Mouse (Mus musculus) midbrain, embryonic 12.5 days (tissue): ENCODE data around the gene Zc3h18. TPM values are rescaled to one million over a fixed set of nuclear protein-coding genes. Genes with fewer than 3 reads are reported as not detected.

Source experiments
- ATAC-seq: fragments of 200-750 bp; cut with Nextera tagmentation; 2 replicates; pipeline ENCODE4 v1.8.0; 2017; ENCODE audit warnings: low read depth, moderate TSS enrichment, moderate library complexity; ENCODE audit not compliant: low FRiP score
- H3K27ac ChIP-seq: fragments of 300-500 bp; sonication (generic); replicated peaks from 2 replicates; pipeline ENCODE4 v1.5.1; 2016; ENCODE audit warnings: mild to moderate bottlenecking
- H3K27me3 ChIP-seq: fragments of 300-500 bp; sonication (generic); 2 replicates; pipeline ENCODE4 v1.6.1; 2016; ENCODE audit warnings: mild to moderate bottlenecking
- H3K36me3 ChIP-seq: fragments of 300-500 bp; sonication (generic); 2 replicates; pipeline ENCODE4 v1.6.1; 2016
- H3K4me1 ChIP-seq: fragments of 300-500 bp; sonication (generic); 2 replicates; pipeline ENCODE4 v1.6.1; 2016
- H3K4me2 ChIP-seq: fragments of 300-500 bp; sonication (generic); replicated peaks from 2 replicates; pipeline ENCODE4 v1.6.1; 2016; ENCODE audit warnings: mild to moderate bottlenecking, moderate library complexity
- H3K4me3 ChIP-seq: fragments of 300-500 bp; sonication (generic); 2 replicates; pipeline ENCODE4 v1.5.1; 2016; ENCODE audit warnings: mild to moderate bottlenecking
- H3K9ac ChIP-seq: fragments of 300-500 bp; sonication (generic); replicated peaks from 2 replicates; pipeline ENCODE4 v1.6.1; 2016; ENCODE audit warnings: mild to moderate bottlenecking, moderate library complexity
- H3K9me3 ChIP-seq: fragments of 300-500 bp; sonication (generic); 2 replicates; pipeline ENCODE4 v1.6.1; 2016; ENCODE audit warnings: mild to moderate bottlenecking
- WGBS: fragments of 180-500 bp; shearing (Covaris S2); methylation state at CpG from one replicate; pipeline ENCODE4 v1.1.7; 2016; 5-methylcytosine and 5-hydroxymethylcytosine counted together
- polyA plus RNA-seq: library from polyadenylated mRNA; unstranded; fragments of >200 nt; fragmentation: Nextera tagmentation; extraction: Ambion mirVana; gene quantifications from 2 replicates; pipeline ENCODE4 v1.2.1, GENCODE M21; 2016

Zc3h18 gene
- polyA plus RNA-seq, 1 experiment from 2014 or later = 68.3 TPM

DNA sequence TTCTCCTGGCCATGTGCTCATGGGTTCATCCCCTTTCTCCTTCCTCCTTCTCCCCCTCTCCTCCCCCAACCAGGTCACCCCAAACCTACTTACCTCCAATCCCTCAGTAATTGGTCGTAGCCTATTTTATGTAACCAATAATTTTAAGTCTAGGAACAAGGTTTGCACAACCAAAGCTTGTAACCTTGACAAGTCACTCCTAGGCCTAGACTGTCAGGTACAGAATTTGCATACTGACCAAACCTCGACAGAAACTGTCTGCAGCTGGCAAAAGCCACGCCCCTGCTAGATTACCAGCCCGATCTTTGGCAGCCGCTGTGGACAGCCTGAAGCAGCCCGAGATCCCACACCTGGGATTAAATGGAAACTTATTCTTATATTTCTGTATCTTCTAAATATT lies 4.7 kb upstream of the Zc3h18 start:
- H3K4me2 ChIP-seq = no peak overlapping the region
- no peak overlapping the region for H3K4me3 ChIP-seq
- 83% methylated on average over 6 of the region's 6 CpGs for WGBS
- peaks cover 17% of the 10 kb centered on the region for H3K27me3 ChIP-seq
- no peaks in the 10 kb centered on the region for H3K36me3 ChIP-seq
- H3K9me3 ChIP-seq = no peaks in the 10 kb centered on the region
- no peak overlapping the region for H3K27ac ChIP-seq
- H3K9ac ChIP-seq = no peak overlapping the region
- no peak for ATAC-seq
- peaks cover 7% of the 10 kb centered on the region; the same call in 1 of the 2 replicates for H3K4me1 ChIP-seq

DNA sequence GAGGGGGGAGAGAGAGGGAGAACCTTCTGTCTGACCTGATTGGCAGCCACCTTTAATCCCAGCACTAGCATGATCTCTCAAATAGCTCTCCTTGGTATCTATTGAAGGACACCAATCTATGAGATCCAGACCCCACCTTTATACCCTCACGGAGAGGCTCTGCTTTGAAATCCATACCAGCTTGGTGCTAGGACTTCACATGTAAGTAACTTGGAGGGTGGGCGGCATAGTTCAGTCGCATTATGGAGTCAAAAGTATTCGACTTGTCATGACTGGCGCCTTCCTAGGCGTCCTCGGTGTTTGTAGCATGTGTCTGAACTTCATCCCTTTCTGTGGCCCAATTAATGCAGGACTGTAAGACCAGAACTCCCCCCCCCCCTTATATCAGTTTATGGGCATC lies 1.1 kb upstream of the Zc3h18 start:
- Histone ChIP-seq H3K4me1 (peaks cover 23% of the 10 kb centered on the region), H3K4me3 (no peak overlapping the region), H3K36me3 (peaks cover 14% of the 10 kb centered on the region), H3K27ac (no peak overlapping the region), H3K27me3 (no peaks in the 10 kb centered on the region), H3K9ac (no peak overlapping the region), H3K4me2 (no peak overlapping the region), H3K9me3 (no peaks in the 10 kb centered on the region)
- 93% methylated on average over 7 of the region's 7 CpGs for WGBS
- ATAC-seq = no peak

DNA sequence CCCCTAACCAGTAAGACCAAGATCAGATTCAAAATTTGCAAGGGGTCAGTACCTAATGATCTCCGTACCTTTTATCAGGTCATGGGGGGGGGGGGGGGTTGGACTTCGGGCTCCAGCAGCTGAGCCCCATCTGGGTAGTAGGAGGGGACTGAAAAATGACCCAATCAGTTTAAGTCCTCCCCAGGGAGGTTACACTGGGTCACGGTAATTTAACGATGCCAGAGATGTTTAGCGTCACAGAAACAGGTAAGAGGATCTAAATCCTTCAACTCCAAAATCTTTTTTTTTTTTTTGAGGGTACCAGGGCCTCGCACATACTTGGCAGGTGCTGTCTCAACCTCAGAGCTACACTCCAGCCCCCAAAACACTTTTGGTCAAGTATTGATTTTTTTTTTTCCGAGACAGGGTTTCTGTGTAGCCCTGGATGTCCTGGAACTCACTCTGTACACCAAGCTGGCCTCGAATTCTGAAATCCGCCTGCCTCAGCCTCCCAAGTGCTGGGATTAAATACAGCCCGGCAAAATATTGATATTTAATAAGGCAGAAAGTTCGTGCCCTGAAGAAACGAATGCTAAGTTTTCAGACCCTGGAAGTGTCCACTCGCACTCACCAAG lies 551 bp upstream of the Zc3h18 start:
- Histone ChIP-seq H3K9ac (no peak overlapping the region; the same call in 1 of the 2 replicates), H3K27ac (0 out of 2 replicates have a peak overlapping the region, but pooled peaks have one; percentile 35), H3K36me3 (peaks cover 19% of the 10 kb centered on the region), H3K4me2 (peak overlapping the region; percentile 93), H3K4me3 (peak overlapping the region; percentile 95), H3K4me1 (peaks cover 25% of the 10 kb centered on the region), H3K9me3 (no peaks in the 10 kb centered on the region), H3K27me3 (no peaks in the 10 kb centered on the region)
- 33% methylated on average over 13 of the region's 13 CpGs for WGBS
- ATAC-seq = peak; percentile 50; the same call in 1 of the 2 replicates

DNA sequence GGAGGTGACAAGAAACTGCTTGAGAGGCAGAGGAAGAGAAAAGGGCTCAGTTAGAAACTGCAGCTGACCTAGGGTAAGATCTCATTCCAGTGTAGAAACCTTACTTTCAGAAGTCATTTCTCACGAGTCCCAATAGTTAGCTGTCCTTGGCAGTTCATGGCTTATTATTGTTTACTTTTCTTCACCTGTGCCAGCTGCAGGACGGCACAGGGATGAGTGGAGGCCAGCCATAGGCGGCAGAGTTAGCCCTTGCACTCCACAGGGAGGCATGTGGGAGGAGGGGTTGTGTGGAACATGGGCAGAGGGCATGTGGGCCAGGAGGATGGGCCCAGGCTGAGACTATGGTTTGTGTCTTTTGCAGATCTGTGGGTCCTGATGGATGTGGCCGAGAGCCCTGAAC lies 6.6 kb downstream of the Zc3h18 start:
- H3K4me1 ChIP-seq = peaks cover 9% of the 10 kb centered on the region
- H3K4me2 ChIP-seq = no peak overlapping the region
- H3K9ac ChIP-seq = no peak overlapping the region
- no peak overlapping the region for H3K4me3 ChIP-seq
- WGBS = 91% methylated on average over 4 of the region's 4 CpGs
- no peak overlapping the region for H3K27ac ChIP-seq
- no peaks in the 10 kb centered on the region for H3K27me3 ChIP-seq
- no peak for ATAC-seq
- H3K36me3 ChIP-seq = peaks cover 77% of the 10 kb centered on the region
- no peaks in the 10 kb centered on the region for H3K9me3 ChIP-seq

DNA sequence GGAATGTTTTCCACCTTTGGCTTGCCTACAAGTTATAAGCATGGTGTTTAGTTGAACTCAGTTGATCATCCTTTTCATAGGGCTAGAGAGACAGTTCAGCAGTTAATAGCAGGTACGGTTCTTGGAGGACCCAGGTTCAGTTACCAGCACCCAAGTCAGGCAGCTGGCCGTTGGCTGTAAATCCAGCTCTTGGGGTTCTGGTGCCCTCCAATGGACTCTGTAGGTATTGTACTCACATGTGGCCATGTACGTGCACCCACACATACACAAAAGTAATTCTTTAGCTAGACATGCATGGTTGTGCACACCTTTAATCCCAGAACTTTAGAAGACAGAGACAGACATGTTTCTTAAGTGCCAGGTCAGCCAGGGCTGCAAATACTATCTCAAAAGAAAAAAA lies 12.9 kb downstream of the Zc3h18 start:
- Histone ChIP-seq H3K27me3 (no peaks in the 10 kb centered on the region), H3K9me3 (no peaks in the 10 kb centered on the region), H3K4me2 (no peak overlapping the region), H3K27ac (no peak overlapping the region), H3K4me3 (no peak overlapping the region), H3K36me3 (peaks cover 96% of the 10 kb centered on the region), H3K4me1 (no peaks in the 10 kb centered on the region), H3K9ac (no peak overlapping the region)
- WGBS = 80% methylated on average over 3 of the region's 3 CpGs
- no peak for ATAC-seq

DNA sequence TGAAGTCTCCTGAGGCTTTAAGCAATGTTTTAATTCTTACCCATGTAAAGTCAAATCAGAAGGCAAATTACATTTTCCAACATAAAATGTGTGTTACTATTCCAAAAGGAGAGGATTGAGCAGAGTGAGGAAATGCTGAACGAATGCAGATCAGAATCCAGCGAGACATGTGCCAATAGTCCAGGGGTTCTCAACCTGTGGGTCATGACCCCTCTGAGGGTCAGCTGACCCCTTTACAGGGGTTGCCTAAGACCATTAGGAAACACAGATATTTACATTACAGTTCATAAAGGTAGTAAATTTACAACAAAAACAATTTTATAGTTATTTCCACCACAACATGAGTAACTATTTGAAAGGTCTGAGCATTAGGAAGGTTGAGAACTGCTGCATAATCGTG lies 14.3 kb downstream of the Zc3h18 start:
- Histone ChIP-seq H3K4me1 (no peaks in the 10 kb centered on the region), H3K27ac (no peak overlapping the region), H3K4me3 (no peak overlapping the region), H3K9me3 (no peaks in the 10 kb centered on the region), H3K36me3 (peaks cover 91% of the 10 kb centered on the region), H3K27me3 (no peaks in the 10 kb centered on the region), H3K4me2 (no peak overlapping the region), H3K9ac (no peak overlapping the region)
- WGBS = 94% methylated on average over 3 of the region's 3 CpGs
- ATAC-seq = no peak

DNA sequence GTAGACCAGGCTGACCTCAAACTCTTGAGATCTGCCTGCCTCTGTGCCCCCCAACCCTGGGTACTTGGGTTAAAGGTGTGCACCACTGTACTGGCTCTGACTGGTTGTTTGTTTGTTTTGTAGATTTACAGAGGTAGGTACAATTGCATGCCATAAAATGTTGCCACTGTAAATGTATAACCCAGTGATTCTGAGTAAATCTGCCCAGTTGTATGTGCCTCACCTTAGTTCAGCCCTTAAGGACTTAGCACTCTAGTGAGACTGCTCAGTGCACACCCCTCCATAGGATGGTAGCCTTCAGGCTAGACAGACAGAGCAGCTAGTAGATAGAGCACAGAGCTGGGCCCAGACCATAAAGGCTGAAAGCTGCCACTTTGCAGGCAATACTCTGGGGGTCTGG lies 17.3 kb downstream of the Zc3h18 start:
- H3K36me3 ChIP-seq = peaks cover 77% of the 10 kb centered on the region
- ATAC-seq = no peak
- H3K4me3 ChIP-seq = no peak overlapping the region
- no peaks in the 10 kb centered on the region for H3K27me3 ChIP-seq
- no peak overlapping the region for H3K9ac ChIP-seq
- H3K9me3 ChIP-seq = no peaks in the 10 kb centered on the region
- no peak overlapping the region for H3K27ac ChIP-seq
- no peaks in the 10 kb centered on the region for H3K4me1 ChIP-seq
- H3K4me2 ChIP-seq = no peak overlapping the region

DNA sequence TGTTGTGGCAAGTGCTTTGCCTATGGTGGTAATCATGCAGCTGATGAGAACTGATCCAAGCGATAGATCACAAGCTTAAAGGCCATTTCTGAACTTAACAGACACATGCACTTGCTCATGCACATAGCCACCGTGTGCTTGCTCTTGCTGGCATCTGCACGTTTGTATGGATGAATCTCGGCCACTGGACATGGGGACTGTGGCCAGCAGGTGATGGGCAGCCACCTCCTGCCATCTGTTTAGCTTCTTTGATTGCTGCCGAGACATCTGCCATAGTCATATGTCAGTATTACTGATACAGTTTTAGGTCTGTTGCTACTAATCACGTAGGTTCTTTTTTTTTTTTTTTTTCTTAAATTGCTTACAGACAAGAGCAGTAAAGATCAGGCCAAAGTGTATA lies 18.9 kb downstream of the Zc3h18 start:
- no peak overlapping the region for H3K4me2 ChIP-seq
- no peaks in the 10 kb centered on the region for H3K4me1 ChIP-seq
- no peak overlapping the region for H3K27ac ChIP-seq
- no peak overlapping the region for H3K4me3 ChIP-seq
- H3K9me3 ChIP-seq = no peaks in the 10 kb centered on the region
- no peak for ATAC-seq
- no peaks in the 10 kb centered on the region for H3K27me3 ChIP-seq
- no peak overlapping the region for H3K9ac ChIP-seq
- WGBS = 89% methylated on average over 6 of the region's 6 CpGs
- peaks cover 77% of the 10 kb centered on the region for H3K36me3 ChIP-seq

DNA sequence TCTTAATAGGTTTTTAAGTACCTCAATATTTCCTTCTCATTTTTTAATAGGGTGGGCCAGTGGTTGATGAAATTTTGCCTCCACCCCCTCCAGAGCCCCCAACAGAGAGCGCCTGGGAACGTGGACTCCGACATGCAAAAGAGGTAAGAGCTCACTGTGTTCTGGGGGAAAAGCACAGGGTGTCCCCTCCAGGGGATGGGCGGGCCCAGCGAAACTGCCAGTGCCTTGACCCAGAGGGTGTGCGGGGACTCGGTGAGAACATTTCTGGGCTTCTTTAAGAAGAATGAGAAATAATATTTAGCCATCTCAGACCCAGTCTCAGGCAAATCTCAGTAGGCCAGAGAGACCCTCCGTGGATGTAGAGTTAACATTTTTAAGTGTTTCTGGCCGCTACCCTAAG lies 21.8 kb downstream of the Zc3h18 start:
- H3K9me3 ChIP-seq = no peaks in the 10 kb centered on the region
- no peak overlapping the region for H3K27ac ChIP-seq
- H3K9ac ChIP-seq = no peak overlapping the region
- no peak overlapping the region for H3K4me3 ChIP-seq
- 93% methylated on average over 9 of the region's 9 CpGs for WGBS
- H3K4me1 ChIP-seq = no peaks in the 10 kb centered on the region
- ATAC-seq = no peak
- no peak overlapping the region for H3K4me2 ChIP-seq
- no peaks in the 10 kb centered on the region for H3K27me3 ChIP-seq
- peaks cover 80% of the 10 kb centered on the region for H3K36me3 ChIP-seq

DNA sequence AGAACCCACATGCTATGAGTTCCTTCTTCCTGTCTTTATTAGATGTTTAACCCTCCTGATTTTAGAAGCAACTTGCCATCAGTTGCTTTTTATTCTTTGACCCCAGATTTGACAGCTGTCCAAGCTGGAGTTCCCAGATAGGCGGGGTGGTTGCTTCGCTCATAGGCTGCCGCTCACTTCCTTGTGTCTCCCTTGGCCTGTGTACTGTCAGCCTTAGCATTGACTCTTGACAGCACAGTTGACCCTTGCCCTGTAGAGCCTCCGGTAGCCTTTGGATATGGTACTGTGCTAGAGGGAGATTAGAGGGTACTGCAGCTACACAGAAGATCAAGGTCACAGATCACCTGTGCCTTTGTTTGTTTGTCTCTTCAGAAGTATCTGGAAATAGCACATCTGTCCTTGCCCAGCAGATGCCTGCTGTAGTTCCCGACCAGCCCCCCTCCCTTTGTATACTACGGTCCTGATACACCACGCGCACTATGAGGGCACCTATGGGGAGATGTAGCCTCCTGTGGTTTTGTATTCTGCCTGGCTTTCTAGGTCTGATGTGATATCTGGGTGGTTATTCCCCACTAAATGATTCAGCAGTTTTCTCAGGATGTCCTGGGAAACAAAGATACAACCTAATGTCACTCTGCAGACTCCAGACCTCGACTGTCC lies 28.9 kb downstream of the Zc3h18 start:
- Histone ChIP-seq H3K9ac (no peak overlapping the region), H3K4me3 (no peak overlapping the region), H3K9me3 (no peaks in the 10 kb centered on the region), H3K4me2 (no peak overlapping the region), H3K36me3 (peaks cover 98% of the 10 kb centered on the region), H3K27ac (no peak overlapping the region), H3K27me3 (no peaks in the 10 kb centered on the region), H3K4me1 (no peaks in the 10 kb centered on the region)
- no peak for ATAC-seq
- 90% methylated on average over 9 of the region's 9 CpGs for WGBS

DNA sequence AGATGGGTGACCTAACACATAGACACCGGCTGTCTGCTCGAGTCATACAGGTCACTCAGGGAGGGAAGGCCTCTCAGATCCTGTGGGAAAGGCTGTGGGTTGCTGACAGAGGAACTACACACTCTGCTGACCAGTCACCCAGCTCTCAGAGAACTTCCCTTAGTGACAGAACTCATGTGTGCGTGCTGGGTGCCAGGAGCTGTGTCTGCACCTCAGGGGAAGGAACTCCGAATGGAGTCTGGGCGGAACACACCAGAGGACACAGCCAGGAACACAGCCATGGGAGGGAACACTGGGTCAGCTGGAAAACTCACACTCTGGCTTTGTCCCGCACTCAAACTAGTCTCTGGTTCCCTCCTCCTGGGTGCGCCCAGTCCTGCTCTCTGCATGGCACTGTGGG lies 31.3 kb downstream of the Zc3h18 start:
- Histone ChIP-seq H3K9me3 (no peaks in the 10 kb centered on the region), H3K36me3 (peaks cover 99% of the 10 kb centered on the region), H3K27ac (no peak overlapping the region), H3K4me3 (no peak overlapping the region), H3K4me2 (no peak overlapping the region), H3K27me3 (no peaks in the 10 kb centered on the region), H3K9ac (no peak overlapping the region), H3K4me1 (no peaks in the 10 kb centered on the region)
- whole genome bisulfite sequencing = 97% methylated on average over 7 of the region's 7 CpGs
- no peak for ATAC-seq

DNA sequence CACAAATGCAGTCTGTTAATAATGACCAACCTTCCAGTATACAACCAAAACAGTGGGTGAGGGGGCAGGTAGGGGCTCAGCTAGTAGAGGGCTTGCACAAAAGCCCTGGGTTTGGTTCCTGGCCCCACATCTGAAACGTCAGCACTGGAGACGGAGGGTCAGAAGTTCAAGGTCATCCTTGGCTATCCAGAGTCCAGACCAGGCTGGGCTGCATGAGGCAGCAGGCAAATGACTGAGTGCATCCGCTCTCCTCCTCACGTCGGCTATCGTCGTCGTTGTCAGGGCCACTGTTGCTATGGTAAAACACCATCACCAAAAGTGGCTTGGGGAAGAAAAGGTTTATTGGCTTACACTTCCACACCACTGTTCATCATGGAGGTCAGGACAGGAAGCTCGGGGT lies 37.9 kb downstream of the Zc3h18 start:
- Histone ChIP-seq H3K9ac (no peak overlapping the region), H3K4me3 (no peak overlapping the region), H3K9me3 (no peaks in the 10 kb centered on the region), H3K27me3 (no peaks in the 10 kb centered on the region), H3K4me2 (no peak overlapping the region), H3K27ac (no peak overlapping the region), H3K4me1 (no peaks in the 10 kb centered on the region), H3K36me3 (peaks cover 98% of the 10 kb centered on the region)
- no peak for ATAC-seq
- 87% methylated on average over 9 of the region's 9 CpGs for WGBS

DNA sequence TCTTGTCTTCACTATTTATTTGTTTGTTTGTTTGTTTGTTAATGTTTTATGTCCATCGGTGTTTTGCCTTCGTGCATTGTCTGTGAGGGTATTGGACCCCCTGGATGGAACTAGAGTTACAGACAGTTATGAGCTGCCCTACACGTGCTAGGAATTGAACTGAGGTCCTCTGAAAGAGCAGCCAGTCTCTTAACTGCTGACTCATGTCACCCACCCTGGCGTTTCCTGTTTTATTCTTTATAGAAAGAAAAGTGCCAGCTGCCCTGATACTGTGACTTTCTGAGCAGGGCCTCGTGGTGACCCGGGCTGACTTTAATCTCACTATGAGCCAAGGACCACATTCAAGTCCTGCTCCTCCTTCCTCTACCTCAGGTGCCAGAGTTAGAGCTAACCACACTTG lies 39.1 kb downstream of the Zc3h18 start:
- WGBS = 95% methylated on average over 6 of the region's 6 CpGs
- Histone ChIP-seq H3K27me3 (no peaks in the 10 kb centered on the region), H3K9ac (no peak overlapping the region), H3K4me1 (no peaks in the 10 kb centered on the region), H3K9me3 (no peaks in the 10 kb centered on the region), H3K27ac (no peak overlapping the region), H3K4me2 (no peak overlapping the region), H3K4me3 (no peak overlapping the region), H3K36me3 (peaks cover 90% of the 10 kb centered on the region)
- no peak for ATAC-seq
